Mouse (Mus musculus) forebrain, embryonic 12.5 days (tissue): ENCODE results near the gene Mfsd11. TPM values are rescaled to one million over a fixed set of nuclear protein-coding genes. Genes with fewer than 3 reads are reported as not detected.
A peak's percentile ranks its signal among the peaks of the same experiment; 100 is the strongest.
"Not testable (repeated sequence)": the region's sequence is repeated elsewhere in the genome, so short reads cannot be mapped to it uniquely, and the experiment has no call there.

Experiments
- ATAC-seq: fragments of 200-750 bp; cut with Nextera tagmentation; 2 replicates; pipeline ENCODE4 v1.8.0; 2017; ENCODE audit warnings: moderate TSS enrichment; ENCODE audit not compliant: low FRiP score
- H3K27ac ChIP-seq: fragments of 300-500 bp; sonication (generic); 2 replicates; pipeline ENCODE4 v1.5.1; 2016; ENCODE audit warnings: mild to moderate bottlenecking
- H3K27me3 ChIP-seq: fragments of 300-500 bp; sonication (generic); 2 replicates; pipeline ENCODE4 v1.6.1; 2016; ENCODE audit warnings: mild to moderate bottlenecking
- H3K36me3 ChIP-seq: fragments of 300-500 bp; sonication (generic); replicated peaks from 2 replicates; pipeline ENCODE4 v1.6.1; 2016; ENCODE audit warnings: mild to moderate bottlenecking
- H3K4me1 ChIP-seq: fragments of 300-500 bp; sonication (generic); 2 replicates; pipeline ENCODE4 v1.6.1; 2016
- H3K4me2 ChIP-seq: fragments of 300-500 bp; sonication (generic); 2 replicates; pipeline ENCODE4 v1.6.1; 2016; ENCODE audit warnings: mild to moderate bottlenecking, moderate library complexity
- H3K4me3 ChIP-seq: fragments of 300-500 bp; sonication (generic); replicated peaks from 2 replicates; pipeline ENCODE4 v1.5.1; 2016; ENCODE audit warnings: mild to moderate bottlenecking
- H3K9ac ChIP-seq: fragments of 300-500 bp; sonication (generic); 2 replicates; pipeline ENCODE4 v1.6.1; 2016; ENCODE audit warnings: mild to moderate bottlenecking
- H3K9me3 ChIP-seq: fragments of 300-500 bp; sonication (generic); 2 replicates; pipeline ENCODE4 v1.6.1; 2016
- WGBS: fragments of 180-500 bp; shearing (Covaris S2); methylation state at CpG from one replicate; pipeline ENCODE4 v1.1.7; 2016; 5-methylcytosine and 5-hydroxymethylcytosine counted together
- polyA plus RNA-seq: library from polyadenylated mRNA; unstranded; fragments of >200 nt; fragmentation: Nextera tagmentation; extraction: Ambion mirVana; gene quantifications from 2 replicates; pipeline ENCODE4 v1.2.1, GENCODE M21; 2016

Gene Mfsd11
- polyA plus RNA-seq, 1 experiment from 2014 or later: 40.2 TPM

- Histone ChIP-seq H3K4me2 (no peak overlapping the region), H3K9ac (no peak overlapping the region), H3K4me3 (no peak overlapping the region), H3K9me3 (no peaks in the 10 kb centered on the region), H3K27me3 (peaks cover 1% of the 10 kb centered on the region; the same call in 1 of the 2 replicates), H3K27ac (no peak overlapping the region), H3K4me1 (peaks cover 53% of the 10 kb centered on the region), H3K36me3 (no peaks in the 10 kb centered on the region)
- 99% methylated on average over 2 of the region's 2 CpGs for WGBS
- ATAC-seq: no peak
Observed at GRCm38 (mm10) chr11:116823255-116823654, 29.0 kb upstream of the Mfsd11 start.

- H3K4me1 ChIP-seq: peaks cover 55% of the 10 kb centered on the region
- not testable (repeated sequence) for ATAC-seq
Observed at GRCm38 (mm10) chr11:116823885-116824284, 28.4 kb upstream of the Mfsd11 start.

DNA sequence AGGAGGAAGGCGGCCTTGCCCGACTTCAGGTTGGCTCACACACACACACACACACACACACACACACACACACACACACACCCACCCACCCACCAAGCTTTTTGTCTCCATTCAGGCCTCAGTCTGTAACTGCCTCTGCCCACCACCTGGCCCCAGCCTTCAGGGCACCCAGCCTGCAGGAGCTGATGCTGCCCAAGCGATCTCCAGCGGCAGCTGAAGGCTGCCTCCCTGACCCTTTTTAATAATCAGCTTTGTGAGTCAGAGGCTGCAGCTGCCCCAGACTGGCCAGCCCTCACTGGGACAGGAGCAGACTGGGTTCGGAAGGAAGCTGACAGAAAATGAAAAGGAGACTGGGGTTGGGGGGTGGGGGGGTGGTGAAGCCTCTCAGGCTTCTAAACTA, 27.0 kb upstream of the Mfsd11 start:
- peak overlapping the region; percentile 17 for H3K4me2 ChIP-seq
- peaks cover 55% of the 10 kb centered on the region for H3K4me1 ChIP-seq
- H3K9ac ChIP-seq: no peak overlapping the region
- no peak for ATAC-seq
- H3K27ac ChIP-seq: peak overlapping the region; percentile 59
- WGBS: 40% methylated on average over 5 of the region's 5 CpGs
- H3K27me3 ChIP-seq: peaks cover 6% of the 10 kb centered on the region; the same call in 1 of the 2 replicates
- no peaks in the 10 kb centered on the region for H3K9me3 ChIP-seq
- H3K36me3 ChIP-seq: no peaks in the 10 kb centered on the region
- no peak overlapping the region for H3K4me3 ChIP-seq

More at GRCm38 (mm10) chr11:116823885-116824284, 28.4 kb upstream of the Mfsd11 start:
- not testable (repeated sequence) for H3K27ac ChIP-seq, H3K36me3 ChIP-seq, H3K27me3 ChIP-seq, H3K4me3 ChIP-seq, H3K9ac ChIP-seq, H3K4me2 ChIP-seq, H3K9me3 ChIP-seq
- 98% methylated on average over 10 of the region's 10 CpGs for WGBS

GRCm38 (mm10) chr11:116826550-116827504, 25.4 kb upstream of the Mfsd11 start:
- peak; percentile 34; the same call in 1 of the 2 replicates for ATAC-seq
- H3K9me3 ChIP-seq: no peaks in the 10 kb centered on the region
- H3K36me3 ChIP-seq: peaks cover 7% of the 10 kb centered on the region; the same call in 1 of the 2 replicates
- H3K4me3 ChIP-seq: peak overlapping the region; percentile 68
- H3K4me1 ChIP-seq: peaks cover 43% of the 10 kb centered on the region
- H3K27me3 ChIP-seq: peaks cover 6% of the 10 kb centered on the region; the same call in 1 of the 2 replicates
- peak overlapping the region; percentile 87 for H3K4me2 ChIP-seq
- WGBS: 9% methylated on average over 17 of the region's 17 CpGs
- H3K9ac ChIP-seq: peak overlapping the region; percentile 85
- H3K27ac ChIP-seq: peak overlapping the region; percentile 59

GRCm38 (mm10) chr11:116827534-116828165, 24.6 kb upstream of the Mfsd11 start, which contains the start of gene Mxra7:
Gene Mxra7 (minus strand): TSS chr11:116828046.
- peaks cover 7% of the 10 kb centered on the region; the same call in 1 of the 2 replicates for H3K36me3 ChIP-seq
- H3K27ac ChIP-seq: peak within 1 kb of the TSS; percentile 59
- under 1% methylated on average over 59 of the region's 71 CpGs for WGBS
- no peaks in the 10 kb centered on the region for H3K9me3 ChIP-seq
- peaks cover 40% of the 10 kb centered on the region for H3K4me1 ChIP-seq
- H3K4me2 ChIP-seq: peak within 1 kb of the TSS; percentile 87
- peaks cover 6% of the 10 kb centered on the region; the same call in 1 of the 2 replicates for H3K27me3 ChIP-seq
- ATAC-seq: peak; percentile 56
- H3K4me3 ChIP-seq: peak within 1 kb of the TSS; percentile 68
- H3K9ac ChIP-seq: peak within 1 kb of the TSS; percentile 85

- H3K27me3 ChIP-seq: peaks cover 6% of the 10 kb centered on the region; the same call in 1 of the 2 replicates
- H3K27ac ChIP-seq: peak overlapping the region; percentile 69
- H3K4me1 ChIP-seq: peaks cover 26% of the 10 kb centered on the region
- no peak for ATAC-seq
- WGBS: 25% methylated on average over 4 of the region's 4 CpGs
- H3K9ac ChIP-seq: peak overlapping the region; percentile 17; the same call in 1 of the 2 replicates
- peaks cover 48% of the 10 kb centered on the region for H3K36me3 ChIP-seq
- H3K4me2 ChIP-seq: no peak overlapping the region
- no peaks in the 10 kb centered on the region for H3K9me3 ChIP-seq
- no peak overlapping the region for H3K4me3 ChIP-seq
Observed at GRCm38 (mm10) chr11:116832172-116832685, 20.0 kb upstream of the Mfsd11 start.

DNA sequence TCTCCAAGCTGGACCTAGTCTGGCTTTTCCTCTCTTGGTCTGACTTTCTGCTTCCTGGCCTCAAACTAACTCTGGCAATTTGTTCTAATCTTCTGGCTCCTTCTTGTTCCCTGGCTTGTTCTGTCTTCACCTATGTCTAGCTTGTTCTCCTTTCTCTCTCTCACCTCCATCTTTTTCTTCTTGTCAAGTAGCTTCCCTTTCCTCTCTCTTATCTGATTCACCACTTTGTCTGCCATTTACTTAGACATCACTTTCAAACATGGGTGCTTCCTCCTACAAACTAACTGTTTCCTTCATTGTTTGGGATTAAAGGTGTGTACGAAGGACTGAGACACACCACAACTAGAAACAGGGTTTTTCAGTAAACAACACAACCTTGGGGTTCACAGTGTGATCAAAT, 17.3 kb upstream of the Mfsd11 start:
- WGBS: 89% methylated on average over 1 of the region's 1 CpGs
- Histone ChIP-seq H3K9ac (no peak overlapping the region), H3K4me1 (peaks cover 20% of the 10 kb centered on the region), H3K36me3 (peaks cover 73% of the 10 kb centered on the region), H3K9me3 (no peaks in the 10 kb centered on the region), H3K27me3 (no peaks in the 10 kb centered on the region), H3K4me2 (no peak overlapping the region), H3K4me3 (no peak overlapping the region), H3K27ac (no peak overlapping the region)
- ATAC-seq: no peak

DNA sequence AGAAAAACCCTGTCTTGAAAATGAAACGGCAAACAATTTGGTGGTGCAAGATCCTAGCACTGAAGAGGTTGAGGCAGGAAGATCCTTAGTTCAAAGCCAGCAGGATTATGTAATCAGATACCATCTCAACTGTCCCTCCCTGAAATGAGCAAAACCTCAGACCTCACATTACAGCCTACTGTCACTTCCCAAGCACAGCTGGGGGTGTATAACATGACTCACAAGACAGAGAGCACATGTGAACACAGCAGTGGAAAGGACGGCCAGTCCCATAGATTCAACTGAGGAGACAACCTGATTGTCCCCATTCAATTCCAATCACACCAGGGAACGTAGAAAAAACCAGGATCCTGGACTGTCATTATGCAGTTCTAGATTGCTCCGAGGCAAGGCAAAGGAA, 16.0 kb upstream of the Mfsd11 start:
- no peak for ATAC-seq

GRCm38 (mm10) chr11:116837441-116837840, 14.8 kb upstream of the Mfsd11 start:
- H3K27ac ChIP-seq: no peak overlapping the region
- H3K36me3 ChIP-seq: peaks cover 78% of the 10 kb centered on the region
- peaks cover 42% of the 10 kb centered on the region for H3K4me1 ChIP-seq
- no peak overlapping the region for H3K9ac ChIP-seq
- no peaks in the 10 kb centered on the region for H3K9me3 ChIP-seq
- H3K4me3 ChIP-seq: no peak overlapping the region
- 92% methylated on average over 10 of the region's 10 CpGs for WGBS
- H3K4me2 ChIP-seq: no peak overlapping the region
- ATAC-seq: no peak
- no peaks in the 10 kb centered on the region for H3K27me3 ChIP-seq

More for the DNA sequence above, 16.0 kb upstream of the Mfsd11 start:
- H3K4me1 ChIP-seq: peaks cover 33% of the 10 kb centered on the region
- no peak overlapping the region for H3K4me3 ChIP-seq
- WGBS: 95% methylated on average over 4 of the region's 4 CpGs
- peaks cover 84% of the 10 kb centered on the region for H3K36me3 ChIP-seq
- no peak overlapping the region for H3K27ac ChIP-seq
- H3K27me3 ChIP-seq: no peaks in the 10 kb centered on the region
- no peak overlapping the region for H3K9ac ChIP-seq
- no peaks in the 10 kb centered on the region for H3K9me3 ChIP-seq
- H3K4me2 ChIP-seq: no peak overlapping the region

- Histone ChIP-seq H3K27ac (no peak overlapping the region), H3K36me3 (peaks cover 69% of the 10 kb centered on the region), H3K9me3 (no peaks in the 10 kb centered on the region), H3K4me1 (peaks cover 33% of the 10 kb centered on the region), H3K4me3 (no peak overlapping the region), H3K4me2 (no peak overlapping the region), H3K27me3 (no peaks in the 10 kb centered on the region), H3K9ac (no peak overlapping the region)
- ATAC-seq: no peak
- 89% methylated on average over 14 of the region's 14 CpGs for WGBS
Observed at GRCm38 (mm10) chr11:116838936-116839335, 13.3 kb upstream of the Mfsd11 start.

- H3K4me3 ChIP-seq: 0 out of 2 replicates have a peak overlapping the region, but pooled peaks have one; percentile 9
- WGBS: 77% methylated on average over 7 of the region's 7 CpGs
Observed at GRCm38 (mm10) chr11:116839601-116840000, 12.6 kb upstream of the Mfsd11 start.

GRCm38 (mm10) chr11:116840748-116841147, 11.5 kb upstream of the Mfsd11 start:
- H3K27ac ChIP-seq: 0 out of 2 replicates have a peak overlapping the region, but pooled peaks have one; percentile 25
- 84% methylated on average over 4 of the region's 4 CpGs for WGBS
- H3K4me2 ChIP-seq: peak overlapping the region; percentile 90
- H3K4me3 ChIP-seq: peak overlapping the region; percentile 68; the same call in 1 of the 2 replicates
- no peaks in the 10 kb centered on the region for H3K27me3 ChIP-seq
- peaks cover 41% of the 10 kb centered on the region for H3K4me1 ChIP-seq
- no peaks in the 10 kb centered on the region for H3K9me3 ChIP-seq
- 0 out of 2 replicates have a peak overlapping the region, but pooled peaks have one; percentile 74 for H3K9ac ChIP-seq
- no peak for ATAC-seq
- peaks cover 52% of the 10 kb centered on the region for H3K36me3 ChIP-seq

More at GRCm38 (mm10) chr11:116839601-116840000, 12.6 kb upstream of the Mfsd11 start:
- Histone ChIP-seq H3K36me3 (peaks cover 63% of the 10 kb centered on the region), H3K4me2 (no peak overlapping the region), H3K27ac (no peak overlapping the region), H3K9me3 (no peaks in the 10 kb centered on the region), H3K4me1 (peaks cover 40% of the 10 kb centered on the region), H3K9ac (no peak overlapping the region), H3K27me3 (no peaks in the 10 kb centered on the region)
- no peak for ATAC-seq
